Mouse (Mus musculus) left cerebral cortex, postnatal 25 days (tissue): ENCODE measurements around the gene Gsc2. TPM values are rescaled to one million over a fixed set of nuclear protein-coding genes. Genes with fewer than 3 reads are reported as not detected.

Source experiments
- DNase-seq, 2 experiments: peaks; one replicate each; pipeline ENCODE4 v3.0.0; 2022; ENCODE audit warnings: low spot score in 2 of 2, mixed read lengths in 1 of 2
- intact Hi-C: fragments of 180-260 bp; cut with DNase I; formaldehyde crosslinking; loops from one replicate; pipeline ENCODE4 v1.15.1; 2025
- total RNA-seq, 2 experiments: library from RNA; stranded (reverse); gene quantifications; 2 replicates each; pipeline ENCODE4 v1.2.3; 2021

Gsc2 gene
- total RNA-seq, 2 experiments from 2014 or later = not detected

- peak; percentile 85 to 88 for DNase-seq
- intact Hi-C loops = loop anchor here (5.0 to 10.0 kb wide), 2 partner anchors 59 to 307 kb away; partner anchors contain the start of gene Zdhhc8
These were observed 13.3 kb upstream of the Gsc2 start, which contains the start of gene Slc25a1 for GRCm38 (mm10) chr16:17928087-17928580. Slc25a1 (minus strand) TSS chr16:17928219.

GRCm38 (mm10) chr16:17927351-17928082 is 12.7 kb upstream of the Gsc2 start:
- peak; percentile 22 to 23 for DNase-seq
- intact Hi-C loops = loop anchor here (5.0 to 10.0 kb wide), 2 partner anchors 60 to 307 kb away; partner anchors contain the start of gene Zdhhc8

- intact Hi-C loops = loop anchor here (10.0 kb wide), 1 partner anchor 313 kb away; the partner anchor contains the start of gene Zdhhc8
These were observed 7.3 kb upstream of the Gsc2 start for GRCm38 (mm10) chr16:17922163-17922538.

GRCm38 (mm10) chr16:17921325-17922162 is 6.7 kb upstream of the Gsc2 start:
- peak; percentile 98 to 99 for DNase-seq
- intact Hi-C loops = loop anchor here (10.0 kb wide), 1 partner anchor 313 kb away; the partner anchor contains the start of gene Zdhhc8

More at GRCm38 (mm10) chr16:17922163-17922538, 7.3 kb upstream of the Gsc2 start:
- no peak for DNase-seq

GRCm38 (mm10) chr16:17920586-17920985 is 5.7 kb upstream of the Gsc2 start:
- intact Hi-C loops = loop anchor here (10.0 kb wide), 1 partner anchor 314 kb away; the partner anchor contains the start of gene Zdhhc8
- DNase-seq = no peak

GRCm38 (mm10) chr16:17911052-17911595 is 3.7 kb downstream of the Gsc2 start, which contains the start of gene Ess2:
Ess2 (minus strand) TSS chr16:17911348.
- peak; percentile 95 to 98 for DNase-seq
- intact Hi-C loops = loop anchor here (5.0 kb wide), 2 partner anchors 76 to 136 kb away; no protein-coding TSS in a partner anchor

GRCm38 (mm10) chr16:17898462-17898861 is 16.4 kb downstream of the Gsc2 start, which contains the start of the genes Dgcr2 and Tssk2:
Dgcr2 (minus strand) TSS chr16:17898562.
Tssk2 (plus strand) TSS chr16:17898637.
- DNase-seq = no peak
- intact Hi-C loops = no loop called here

- DNase-seq = no peak
- intact Hi-C loops = no loop called here
These were observed 18.8 kb downstream of the Gsc2 start for GRCm38 (mm10) chr16:17896091-17896490.

GRCm38 (mm10) chr16:17893923-17894322 is 20.9 kb downstream of the Gsc2 start, which contains the start of gene Tssk1:
Tssk1 (plus strand) TSS chr16:17894223.
- intact Hi-C loops = no loop called here
- no peak for DNase-seq

- intact Hi-C loops = no loop called here
- no peak for DNase-seq
These were observed 22.3 kb downstream of the Gsc2 start for GRCm38 (mm10) chr16:17892606-17893005.

GRCm38 (mm10) chr16:17891567-17891959 is 23.3 kb downstream of the Gsc2 start, which contains the start of gene Gm20518:
Gm20518 (minus strand) TSS chr16:17891671.
- DNase-seq = peak; percentile 98 to 99
- intact Hi-C loops = no loop called here

GRCm38 (mm10) chr16:17890917-17891566 is 23.8 kb downstream of the Gsc2 start:
- intact Hi-C loops = no loop called here

GRCm38 (mm10) chr16:17890342-17890727 is 24.5 kb downstream of the Gsc2 start:
- DNase-seq = no peak
- intact Hi-C loops = no loop called here

More at GRCm38 (mm10) chr16:17890917-17891566, 23.8 kb downstream of the Gsc2 start:
- peak; percentile 35 to 58 for DNase-seq

- intact Hi-C loops = no loop called here
- no peak for DNase-seq
These were observed 25.0 kb downstream of the Gsc2 start for GRCm38 (mm10) chr16:17889689-17890341.

GRCm38 (mm10) chr16:17884116-17884515 is 30.7 kb downstream of the Gsc2 start:
- DNase-seq = no peak
- intact Hi-C loops = no loop called here

GRCm38 (mm10) chr16:17882196-17882595 is 32.7 kb downstream of the Gsc2 start:
- intact Hi-C loops = no loop called here
- DNase-seq = no peak

GRCm38 (mm10) chr16:17879571-17879970 is 35.3 kb downstream of the Gsc2 start:
- peak in 1 of 2 experiments; percentile 67 for DNase-seq
- intact Hi-C loops = no loop called here

GRCm38 (mm10) chr16:17876096-17876495 is 38.8 kb downstream of the Gsc2 start:
- intact Hi-C loops = no loop called here
- no peak for DNase-seq
